Mouse (Mus musculus) kidney, embryonic 14.5 days (tissue): ENCODE data around the gene Olfr1389. TPM values are rescaled to one million over a fixed set of nuclear protein-coding genes. Genes with fewer than 3 reads are reported as not detected.
"Not testable (repeated sequence)": the region's sequence is repeated elsewhere in the genome, so short reads cannot be mapped to it uniquely, and the experiment has no call there.

Source experiments
- ATAC-seq: fragments of 200-750 bp; cut with Nextera tagmentation; 2 replicates; pipeline ENCODE4 v1.8.0; 2017; ENCODE audit warnings: moderate number of reproducible peaks, mild to moderate bottlenecking, moderate TSS enrichment, moderate library complexity; ENCODE audit not compliant: low FRiP score, low TSS enrichment
- H3K27ac ChIP-seq: fragments of 300-500 bp; sonication (generic); 2 replicates; pipeline ENCODE4 v1.5.1; 2014; ENCODE audit warnings: low read depth, mild to moderate bottlenecking, low read length, moderate library complexity, mixed read lengths
- H3K27me3 ChIP-seq: fragments of 300-500 bp; sonication (generic); 2 replicates; pipeline ENCODE4 v1.6.1; 2014; ENCODE audit warnings: mild to moderate bottlenecking, low read length; ENCODE audit not compliant: control insufficient read depth, insufficient read depth
- H3K36me3 ChIP-seq: fragments of 300-500 bp; sonication (generic); 2 replicates; pipeline ENCODE4 v1.6.1; 2014; ENCODE audit warnings: low read length, mixed read lengths; ENCODE audit not compliant: control insufficient read depth, insufficient read depth
- H3K4me1 ChIP-seq: fragments of 300-500 bp; sonication (generic); 2 replicates; pipeline ENCODE4 v1.6.1; 2014; ENCODE audit warnings: low read length, mixed read lengths; ENCODE audit not compliant: control insufficient read depth, insufficient read depth
- H3K4me2 ChIP-seq: fragments of 300-500 bp; sonication (generic); replicated peaks from 2 replicates; pipeline ENCODE4 v1.6.1; 2014; ENCODE audit warnings: low read depth, mild to moderate bottlenecking, low read length
- H3K4me3 ChIP-seq: fragments of 300-500 bp; sonication (generic); 2 replicates; pipeline ENCODE4 v1.5.1; 2014; ENCODE audit warnings: mild to moderate bottlenecking, low read length
- H3K9ac ChIP-seq: fragments of 300-500 bp; sonication (generic); 2 replicates; pipeline ENCODE4 v1.6.1; 2014; ENCODE audit warnings: low read depth, mild to moderate bottlenecking, low read length, moderate library complexity
- H3K9me3 ChIP-seq: fragments of 300-500 bp; sonication (generic); 2 replicates; pipeline ENCODE4 v1.6.1; 2016; ENCODE audit warnings: low read length; ENCODE audit not compliant: control insufficient read depth
- WGBS: fragments of 180-500 bp; shearing (Covaris S2); extraction: QIAGEN DNeasy Blood & Tissue Kit; methylation state at CpG from one replicate; pipeline ENCODE4 v1.1.7; 2014; 5-methylcytosine and 5-hydroxymethylcytosine counted together
- polyA plus RNA-seq: library from polyadenylated mRNA; unstranded; fragments of >200 nt; fragmentation: Nextera tagmentation; extraction: Ambion mirVana; gene quantifications from 2 replicates; pipeline ENCODE4 v1.2.1, GENCODE M21; 2014

The Olfr1389 gene
- polyA plus RNA-seq, 1 experiment from 2014 or later: not detected

GRCm38 (mm10) chr11:49455043-49455442 lies 32.2 kb downstream of the Olfr1389 start, which contains the start of gene Olfr1387:
Gene Olfr1387 (plus strand): TSS chr11:49455343.
- ATAC-seq: no peak
- 65% methylated on average over 1 of the region's 1 CpGs for WGBS
- no peaks in the 10 kb centered on the region for H3K9me3 ChIP-seq

DNA sequence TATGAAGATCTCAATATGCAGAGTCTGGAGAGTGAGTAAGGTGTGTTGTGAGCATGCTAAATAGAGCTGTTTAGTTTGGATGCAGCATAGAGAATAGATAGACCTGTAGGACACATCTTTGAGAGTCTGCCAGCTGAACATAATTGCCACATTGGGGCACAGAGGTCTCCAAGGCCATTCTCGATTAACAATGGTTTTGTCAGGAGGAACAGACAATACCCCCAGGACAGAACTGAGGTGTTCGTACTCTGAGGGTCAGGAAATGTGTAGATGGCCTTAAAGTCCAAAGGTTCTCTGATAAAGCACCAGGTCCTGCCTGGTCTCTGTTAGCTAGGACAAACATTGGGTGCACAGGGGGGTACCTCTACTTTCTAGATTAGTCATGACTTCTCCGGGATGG lies 41.9 kb downstream of the Olfr1389 start, which contains the start of gene Olfr1386:
Gene Olfr1386 (plus strand): TSS at position 301 of the 400 bp plus-strand sequence.
- H3K9ac ChIP-seq, H3K4me1 ChIP-seq, H3K27me3 ChIP-seq, H3K9me3 ChIP-seq, ATAC-seq, H3K4me2 ChIP-seq, H3K27ac ChIP-seq, H3K36me3 ChIP-seq, H3K4me3 ChIP-seq: not testable (repeated sequence)
- 80% methylated on average over 2 of the region's 3 CpGs for WGBS

More at GRCm38 (mm10) chr11:49455043-49455442, 32.2 kb downstream of the Olfr1389 start, which contains the start of gene Olfr1387:
- no peaks in the 10 kb centered on the region for H3K36me3 ChIP-seq
- H3K27me3 ChIP-seq: no peaks in the 10 kb centered on the region
- H3K27ac ChIP-seq: no peak within 1 kb of the TSS
- no peaks in the 10 kb centered on the region for H3K4me1 ChIP-seq
- no peak within 1 kb of the TSS for H3K4me2 ChIP-seq
- H3K4me3 ChIP-seq: no peak within 1 kb of the TSS
- no peak within 1 kb of the TSS for H3K9ac ChIP-seq

Other genes with a start within 250 kb of the Olfr1389 start
- 1.6 and 3.1 TPM in 2 replicates for gene Btnl9, start 235.9 kb upstream of the Olfr1389 start, polyA plus RNA-seq
- 27.6 and 51.1 TPM in 2 replicates for gene Zfp62, start 219.8 kb upstream of the Olfr1389 start, polyA plus RNA-seq
- gene Mgat1, start 178.9 kb upstream of the Olfr1389 start, polyA plus RNA-seq: 43.8 and 55.3 TPM in 2 replicates
- not detected in 2 replicates for gene Olfr1393, start 144.8 kb upstream of the Olfr1389 start, polyA plus RNA-seq
- gene Olfr1392, start 137.8 kb upstream of the Olfr1389 start, polyA plus RNA-seq: not detected in 2 replicates
- not detected in 2 replicates for gene Olfr10, start 118.3 kb upstream of the Olfr1389 start, polyA plus RNA-seq
- not detected in 2 replicates for gene Olfr1391, start 100.3 kb upstream of the Olfr1389 start, polyA plus RNA-seq
- not detected in 2 replicates for gene Olfr1390, start 87.9 kb upstream of the Olfr1389 start, polyA plus RNA-seq
- 0.11 TPM in 2 replicates for gene Olfr1388, start 13.6 kb downstream of the Olfr1389 start, polyA plus RNA-seq
- gene Olfr1387, start 32.3 kb downstream of the Olfr1389 start, polyA plus RNA-seq: not detected in 2 replicates
- gene Olfr1386, start 42.0 kb downstream of the Olfr1389 start, polyA plus RNA-seq: not detected in 2 replicates
- gene Olfr1385, start 66.0 kb downstream of the Olfr1389 start, polyA plus RNA-seq: not detected in 2 replicates
- gene Olfr1384, start 83.7 kb downstream of the Olfr1389 start, polyA plus RNA-seq: not detected in 2 replicates
- gene Olfr1383, start 96.6 kb downstream of the Olfr1389 start, polyA plus RNA-seq: not detected in 2 replicates
- gene Olfr1382, start 105.2 kb downstream of the Olfr1389 start, polyA plus RNA-seq: not detected in 2 replicates
- gene Olfr1381, start 120.4 kb downstream of the Olfr1389 start, polyA plus RNA-seq: 0.06 TPM in 1 of 2 replicates, not detected in the other
- not detected in 2 replicates for gene Olfr1380, start 133.8 kb downstream of the Olfr1389 start, polyA plus RNA-seq
- 6.5 and 10.6 TPM in 2 replicates for gene Flt4, start 186.2 kb downstream of the Olfr1389 start, polyA plus RNA-seq
- not detected in 2 replicates for gene Scgb3a1, start 240.5 kb downstream of the Olfr1389 start, polyA plus RNA-seq